Mouse (Mus musculus) liver, embryonic 14.5 days (tissue): ENCODE results near the gene Mip.

Source experiments
- CTCF ChIP-seq: IDR thresholded peaks from 2 replicates; pipeline ENCODE4 v1.5.1; 2016; ENCODE audit warnings: antibody characterized with exemption, low read depth, control low read depth
- EP300 ChIP-seq: IDR thresholded peaks from 2 replicates; pipeline ENCODE4 v1.6.1; 2016; ENCODE audit warnings: antibody characterized with exemption, low read depth

DNA sequence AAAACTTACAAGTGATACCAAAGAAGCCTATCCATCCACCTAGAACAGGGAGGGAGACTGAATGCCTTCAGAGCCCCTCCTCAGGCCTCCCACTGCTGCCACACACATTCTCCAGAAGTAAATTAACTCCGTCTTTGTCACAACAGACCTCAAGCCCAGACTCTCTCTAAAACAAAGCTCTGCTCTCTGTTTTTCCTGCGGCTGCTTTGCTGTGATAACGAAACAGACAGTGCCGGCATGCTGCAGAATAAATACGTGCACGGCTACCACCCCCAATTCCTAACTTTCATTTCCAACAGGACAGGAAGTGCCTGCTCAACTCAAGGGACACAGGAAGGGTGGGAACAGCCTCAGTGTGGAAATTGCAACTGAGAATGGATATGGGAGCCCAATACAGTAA is 45.6 kb upstream of the Mip start, which contains the start of gene Rbms2:
- no peak for TF ChIP-seq CTCF
- TF ChIP-seq EP300, result no peak
